Mouse (Mus musculus) embryonic facial prominence, embryonic 13.5 days (tissue): Measurements from ENCODE around the gene Slf2. TPM values are rescaled to one million over a fixed set of nuclear protein-coding genes. Genes with fewer than 3 reads are reported as not detected.

Experiments used
- ATAC-seq: fragments of 200-750 bp; cut with Nextera tagmentation; 2 replicates; pipeline ENCODE4 v1.8.0; 2017; ENCODE audit warnings: low read depth; ENCODE audit not compliant: insufficient number of reproducible peaks, insufficient read depth, low FRiP score, low TSS enrichment
- H3K27ac ChIP-seq: fragments of 300-500 bp; sonication (generic); 2 replicates; pipeline ENCODE4 v1.5.1; 2015; ENCODE audit warnings: moderate library complexity, mild to moderate bottlenecking, inconsistent platforms
- H3K27me3 ChIP-seq: fragments of 300-500 bp; sonication (generic); 2 replicates; pipeline ENCODE4 v1.6.1; 2015; ENCODE audit warnings: mild to moderate bottlenecking, inconsistent platforms
- H3K36me3 ChIP-seq: fragments of 300-500 bp; sonication (generic); 2 replicates; pipeline ENCODE4 v1.6.1; 2015; ENCODE audit warnings: mild to moderate bottlenecking, inconsistent platforms
- H3K4me1 ChIP-seq: fragments of 300-500 bp; sonication (generic); 2 replicates; pipeline ENCODE4 v1.6.1; 2015; ENCODE audit warnings: inconsistent platforms
- H3K4me2 ChIP-seq: fragments of 300-500 bp; sonication (generic); 2 replicates; pipeline ENCODE4 v1.6.1; 2015; ENCODE audit warnings: moderate library complexity, mild to moderate bottlenecking, inconsistent platforms
- H3K4me3 ChIP-seq: fragments of 300-500 bp; sonication (generic); 2 replicates; pipeline ENCODE4 v1.5.1; 2015; ENCODE audit warnings: mild to moderate bottlenecking, inconsistent platforms
- H3K9ac ChIP-seq: fragments of 300-500 bp; sonication (generic); 2 replicates; pipeline ENCODE4 v1.6.1; 2015; ENCODE audit warnings: mild to moderate bottlenecking, inconsistent platforms
- H3K9me3 ChIP-seq: fragments of 300-500 bp; sonication (generic); 2 replicates; pipeline ENCODE4 v1.6.1; 2016; ENCODE audit warnings: inconsistent platforms
- WGBS: fragments of 180-500 bp; shearing (Covaris S2); methylation state at CpG from one replicate; pipeline ENCODE4 v1.1.7; 2015; ENCODE audit warnings: mixed read lengths; 5-methylcytosine and 5-hydroxymethylcytosine counted together
- polyA plus RNA-seq: library from polyadenylated mRNA; unstranded; fragments of >200 nt; fragmentation: Nextera tagmentation; extraction: Ambion mirVana; gene quantifications from 2 replicates; pipeline ENCODE4 v1.2.1, GENCODE M21; 2015

Slf2 gene
- polyA plus RNA-seq, 1 experiment from 2014 or later = 30.2 TPM

GRCm38 (mm10) chr19:44914481-44915249 is 16.3 kb upstream of the Slf2 start:
- Histone ChIP-seq H3K27me3 (no peaks in the 10 kb centered on the region), H3K9ac (no peak overlapping the region), H3K27ac (no peak overlapping the region), H3K4me3 (no peak overlapping the region), H3K4me2 (no peak overlapping the region), H3K36me3 (no peaks in the 10 kb centered on the region), H3K4me1 (peaks cover 4% of the 10 kb centered on the region; the same call in 1 of the 2 replicates), H3K9me3 (no peaks in the 10 kb centered on the region)
- 49% methylated on average over 10 of the region's 10 CpGs for WGBS
- no peak for ATAC-seq

DNA sequence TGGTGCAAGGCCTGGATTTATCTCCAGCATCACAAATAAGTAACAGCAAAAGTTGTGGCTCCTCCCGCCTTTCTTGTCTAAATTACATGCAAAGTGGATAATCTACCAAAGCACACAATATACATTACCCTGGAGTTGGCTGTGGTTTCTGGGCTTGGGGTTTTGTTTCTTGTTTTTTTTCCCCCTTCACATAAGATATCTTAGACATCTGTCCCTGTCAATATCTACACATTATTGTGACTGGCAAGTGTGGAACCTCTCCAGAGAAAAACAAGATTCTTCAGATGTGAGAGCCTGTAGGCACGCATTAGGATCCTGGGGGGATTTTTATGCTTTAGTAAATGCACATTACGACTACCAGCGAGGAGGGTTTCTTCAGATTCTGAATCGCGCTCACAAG is 12.8 kb upstream of the Slf2 start:
- H3K36me3 ChIP-seq = no peaks in the 10 kb centered on the region
- H3K4me3 ChIP-seq = no peak overlapping the region
- no peak for ATAC-seq
- peaks cover 4% of the 10 kb centered on the region; the same call in 1 of the 2 replicates for H3K4me1 ChIP-seq
- no peak overlapping the region for H3K4me2 ChIP-seq
- no peak overlapping the region for H3K9ac ChIP-seq
- H3K27ac ChIP-seq = no peak overlapping the region
- 58% methylated on average over 6 of the region's 6 CpGs for WGBS
- H3K27me3 ChIP-seq = no peaks in the 10 kb centered on the region
- H3K9me3 ChIP-seq = no peaks in the 10 kb centered on the region

DNA sequence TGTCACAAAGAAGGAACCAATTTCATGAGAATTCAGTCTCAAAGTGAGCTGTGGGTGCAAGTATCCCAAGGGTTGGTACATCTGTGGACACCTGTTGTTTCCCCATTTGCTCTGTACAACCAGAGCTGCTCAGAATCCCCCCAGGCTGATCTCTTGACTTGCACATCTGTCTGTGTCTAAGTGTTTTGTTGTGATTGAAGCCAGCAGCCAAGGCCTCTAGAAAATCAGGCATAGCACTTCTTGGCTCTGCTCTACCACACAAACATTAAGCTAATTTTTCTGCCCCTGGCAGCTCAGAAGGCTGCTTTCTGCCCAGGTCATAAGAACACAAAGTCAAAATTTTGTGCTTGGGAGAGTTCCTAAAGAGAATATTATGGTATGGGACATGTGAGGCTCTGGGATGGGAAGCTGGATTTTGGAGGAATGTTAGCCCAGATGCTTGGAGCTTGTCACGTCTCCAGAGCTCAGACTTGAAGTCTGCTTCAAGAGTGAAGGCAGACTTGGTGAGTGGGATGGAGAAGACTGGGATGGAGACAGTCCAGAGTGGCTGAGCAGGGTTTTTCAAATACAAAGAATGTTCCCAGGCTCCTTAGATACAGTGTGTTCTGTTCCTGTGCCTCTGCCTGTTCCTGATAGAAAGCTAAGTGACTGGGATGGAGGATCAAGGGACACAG is 9.3 kb upstream of the Slf2 start:
- H3K27ac ChIP-seq = no peak overlapping the region
- no peak overlapping the region for H3K9ac ChIP-seq
- H3K36me3 ChIP-seq = no peaks in the 10 kb centered on the region
- H3K4me1 ChIP-seq = 0 out of 2 replicates have a peak, but pooled peaks cover 4% of the 10 kb centered on the region
- H3K4me3 ChIP-seq = no peak overlapping the region
- ATAC-seq = no peak
- 50% methylated on average over 1 of the region's 1 CpGs for WGBS
- no peak overlapping the region for H3K4me2 ChIP-seq
- H3K27me3 ChIP-seq = no peaks in the 10 kb centered on the region
- no peaks in the 10 kb centered on the region for H3K9me3 ChIP-seq

DNA sequence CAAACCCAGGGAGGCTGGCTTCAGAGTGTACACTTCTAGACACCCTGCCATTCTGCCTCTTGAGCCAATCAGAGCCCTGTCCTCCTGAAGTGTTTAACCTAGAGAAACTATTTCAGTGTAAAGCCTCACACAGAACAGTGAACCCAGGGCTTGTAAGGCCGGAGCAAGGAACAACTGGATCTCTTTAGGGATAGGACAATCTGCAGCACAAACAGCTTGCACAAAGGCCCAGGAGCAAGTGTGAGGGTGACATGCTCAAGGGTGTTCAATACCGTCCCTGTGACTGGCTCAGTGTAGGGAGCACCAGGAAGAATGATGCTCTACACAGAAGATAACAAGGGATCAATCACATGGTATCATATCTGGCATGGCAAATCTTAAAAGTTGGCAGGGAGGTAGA is 8.4 kb upstream of the Slf2 start:
- Histone ChIP-seq H3K9me3 (no peaks in the 10 kb centered on the region), H3K4me3 (no peak overlapping the region), H3K9ac (no peak overlapping the region), H3K36me3 (no peaks in the 10 kb centered on the region), H3K4me2 (no peak overlapping the region), H3K27ac (no peak overlapping the region), H3K4me1 (peaks cover 8% of the 10 kb centered on the region), H3K27me3 (no peaks in the 10 kb centered on the region)
- WGBS = 83% methylated on average over 2 of the region's 2 CpGs
- ATAC-seq = no peak

DNA sequence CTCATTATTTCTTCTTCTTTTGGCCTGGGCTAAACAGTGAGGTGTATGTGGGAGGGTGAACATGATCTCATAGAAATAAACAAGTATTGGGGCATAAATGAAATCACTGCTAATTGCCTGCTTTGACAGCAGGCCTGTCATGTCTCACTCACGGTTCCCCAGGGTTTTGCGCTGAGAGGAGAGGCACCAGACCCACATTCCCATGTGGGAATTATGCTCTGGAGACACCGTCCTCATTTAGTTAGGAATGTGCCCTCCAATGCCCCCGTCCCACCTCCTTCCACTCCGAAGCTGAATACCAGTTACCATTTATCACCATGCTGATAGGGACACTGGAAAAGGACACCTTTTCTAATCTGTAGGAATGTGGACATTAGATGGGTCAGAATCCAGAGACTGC is 6.3 kb upstream of the Slf2 start:
- no peak overlapping the region for H3K9ac ChIP-seq
- no peak for ATAC-seq
- no peak overlapping the region for H3K27ac ChIP-seq
- H3K4me2 ChIP-seq = no peak overlapping the region
- no peak overlapping the region for H3K4me3 ChIP-seq
- H3K4me1 ChIP-seq = peaks cover 15% of the 10 kb centered on the region
- WGBS = 56% methylated on average over 5 of the region's 5 CpGs
- no peaks in the 10 kb centered on the region for H3K9me3 ChIP-seq
- H3K27me3 ChIP-seq = no peaks in the 10 kb centered on the region
- no peaks in the 10 kb centered on the region for H3K36me3 ChIP-seq

- Histone ChIP-seq H3K9me3 (no peaks in the 10 kb centered on the region), H3K27me3 (no peaks in the 10 kb centered on the region), H3K4me3 (no peak overlapping the region), H3K9ac (no peak overlapping the region), H3K36me3 (no peaks in the 10 kb centered on the region), H3K4me1 (peaks cover 22% of the 10 kb centered on the region), H3K4me2 (no peak overlapping the region), H3K27ac (0 out of 2 replicates have a peak overlapping the region, but pooled peaks have one; percentile 12)
- WGBS = 45% methylated on average over 6 of the region's 6 CpGs
- no peak for ATAC-seq
Measured at GRCm38 (mm10) chr19:44926781-44927180, 4.2 kb upstream of the Slf2 start.

- Histone ChIP-seq H3K4me3 (no peak overlapping the region), H3K36me3 (no peaks in the 10 kb centered on the region), H3K4me1 (peaks cover 26% of the 10 kb centered on the region), H3K27ac (no peak overlapping the region; the same call in 1 of the 2 replicates), H3K27me3 (no peaks in the 10 kb centered on the region), H3K9me3 (no peaks in the 10 kb centered on the region), H3K4me2 (no peak overlapping the region), H3K9ac (no peak overlapping the region)
- 47% methylated on average over 1 of the region's 1 CpGs for WGBS
- no peak for ATAC-seq
Measured at GRCm38 (mm10) chr19:44927250-44927649, 3.7 kb upstream of the Slf2 start.

DNA sequence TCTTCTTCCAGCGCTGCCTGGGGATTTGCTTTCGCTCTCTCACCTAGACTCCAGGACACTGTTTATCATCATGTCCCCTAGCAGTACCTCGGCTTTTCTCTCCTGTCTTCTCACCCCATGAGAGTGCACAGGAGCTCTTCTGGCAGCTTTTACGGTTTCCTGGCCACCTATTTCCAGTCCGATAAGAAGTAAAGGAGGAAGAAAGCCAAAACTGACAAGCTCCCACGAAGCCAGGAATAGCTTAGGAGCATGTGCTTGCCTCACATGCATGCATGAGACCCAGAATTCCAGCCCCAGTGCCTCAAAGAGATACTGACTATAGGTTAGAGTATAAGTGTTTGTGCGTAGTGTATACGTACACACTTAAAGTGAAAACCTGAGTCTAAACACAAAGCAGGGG is 2.8 kb upstream of the Slf2 start:
- Histone ChIP-seq H3K9ac (no peak overlapping the region), H3K4me1 (peaks cover 32% of the 10 kb centered on the region), H3K27me3 (no peaks in the 10 kb centered on the region), H3K27ac (no peak overlapping the region), H3K36me3 (no peaks in the 10 kb centered on the region), H3K4me2 (no peak overlapping the region), H3K4me3 (no peak overlapping the region), H3K9me3 (no peaks in the 10 kb centered on the region)
- ATAC-seq = no peak
- WGBS = 72% methylated on average over 8 of the region's 8 CpGs

DNA sequence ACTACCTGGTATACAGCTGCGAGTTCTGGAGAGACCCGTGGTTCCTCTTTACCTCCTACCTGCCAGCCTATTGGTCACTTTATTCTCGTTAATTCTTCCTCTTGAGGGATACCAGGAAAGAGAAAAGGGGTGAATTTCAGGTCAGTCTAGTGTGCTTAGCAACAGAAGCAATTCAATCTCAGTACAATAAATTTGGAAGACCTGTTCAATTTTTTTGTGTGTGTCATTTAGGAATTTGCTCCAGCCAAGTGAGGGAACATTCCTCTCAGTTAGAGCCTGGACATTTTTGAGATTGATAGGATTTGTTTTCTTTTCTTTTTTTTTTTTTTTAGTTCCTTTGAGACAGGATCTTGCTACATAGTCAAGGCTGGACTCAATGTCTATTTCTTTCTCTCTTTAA is 1.7 kb upstream of the Slf2 start:
- no peaks in the 10 kb centered on the region for H3K9me3 ChIP-seq
- H3K9ac ChIP-seq = no peak overlapping the region
- H3K4me2 ChIP-seq = no peak overlapping the region
- no peak for ATAC-seq
- no peaks in the 10 kb centered on the region for H3K27me3 ChIP-seq
- H3K27ac ChIP-seq = no peak overlapping the region
- peaks cover 36% of the 10 kb centered on the region for H3K4me1 ChIP-seq
- WGBS = 35% methylated on average over 3 of the region's 3 CpGs
- no peak overlapping the region for H3K4me3 ChIP-seq
- 0 out of 2 replicates have a peak, but pooled peaks cover 2% of the 10 kb centered on the region for H3K36me3 ChIP-seq

GRCm38 (mm10) chr19:44929663-44930062 is 1.3 kb upstream of the Slf2 start:
- WGBS = 34% methylated on average over 10 of the region's 10 CpGs
- ATAC-seq = no peak
- Histone ChIP-seq H3K27me3 (no peaks in the 10 kb centered on the region), H3K27ac (no peak overlapping the region), H3K9me3 (no peaks in the 10 kb centered on the region), H3K4me1 (peaks cover 36% of the 10 kb centered on the region), H3K4me2 (peak overlapping the region; percentile 71), H3K4me3 (no peak overlapping the region), H3K9ac (no peak overlapping the region), H3K36me3 (0 out of 2 replicates have a peak, but pooled peaks cover 3% of the 10 kb centered on the region)

DNA sequence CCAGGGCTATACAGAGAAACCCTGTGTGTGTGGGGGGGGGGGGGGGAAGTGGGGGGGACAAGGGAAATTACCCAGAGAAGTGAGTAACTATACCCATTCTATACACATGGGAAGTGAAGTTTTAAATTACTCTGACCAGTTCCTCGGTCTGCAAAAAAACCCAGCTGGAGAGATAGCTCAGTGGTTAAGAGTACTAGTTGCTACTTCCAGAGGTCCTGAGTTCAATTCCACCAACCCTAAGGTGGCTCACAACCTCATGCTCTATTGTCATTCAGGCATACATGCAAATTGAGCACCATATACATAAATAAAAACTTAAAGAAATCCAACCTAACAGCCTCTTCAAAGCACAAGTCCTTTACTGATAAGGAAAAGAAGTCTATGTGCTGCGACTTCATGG is 829 bp upstream of the Slf2 start:
- H3K9me3 ChIP-seq = no peaks in the 10 kb centered on the region
- peak overlapping the region; percentile 69 for H3K4me3 ChIP-seq
- H3K27me3 ChIP-seq = no peaks in the 10 kb centered on the region
- H3K36me3 ChIP-seq = peaks cover 7% of the 10 kb centered on the region
- 30% methylated on average over 2 of the region's 2 CpGs for WGBS
- H3K27ac ChIP-seq = peak overlapping the region; percentile 78; the same call in 1 of the 2 replicates
- H3K4me2 ChIP-seq = peak overlapping the region; percentile 71
- H3K4me1 ChIP-seq = peaks cover 36% of the 10 kb centered on the region
- no peak for ATAC-seq
- peak overlapping the region; percentile 75 for H3K9ac ChIP-seq

DNA sequence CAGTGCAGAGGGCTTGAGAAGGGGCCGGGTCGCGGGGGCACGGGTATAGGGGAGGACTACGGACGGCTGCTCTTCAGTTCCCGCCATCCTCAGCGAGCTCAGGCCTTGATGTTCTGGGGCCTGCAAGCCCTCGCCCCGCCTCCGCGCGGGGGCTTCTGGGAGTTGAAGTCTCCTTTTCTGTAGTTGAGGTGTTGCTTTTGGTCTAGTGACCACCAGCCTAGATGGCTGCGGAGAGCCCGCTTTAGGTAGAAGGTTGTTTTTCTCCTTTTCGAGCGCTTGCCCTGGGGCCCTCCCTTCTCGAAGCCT is 456 bp downstream of the Slf2 start:
- peaks cover 36% of the 10 kb centered on the region for H3K4me1 ChIP-seq
- peak overlapping the region; percentile 71 for H3K4me2 ChIP-seq
- 0% methylated on average over 18 of the region's 18 CpGs for WGBS
- H3K4me3 ChIP-seq = peak overlapping the region; percentile 69
- no peaks in the 10 kb centered on the region for H3K27me3 ChIP-seq
- H3K36me3 ChIP-seq = peaks cover 20% of the 10 kb centered on the region
- H3K27ac ChIP-seq = peak overlapping the region; percentile 81
- no peaks in the 10 kb centered on the region for H3K9me3 ChIP-seq
- ATAC-seq = peak; percentile 75
- peak overlapping the region; percentile 81 for H3K9ac ChIP-seq
